Mouse (Mus musculus) kidney, postnatal 25 days (tissue): ENCODE measurements around the gene Fam189a1.

Source experiments
- DNase-seq, 2 experiments: peaks; one replicate each; pipeline ENCODE4 v3.0.0; 2021; ENCODE audit warnings: mixed read lengths in 2 of 2

Fam189a1 gene

DNA sequence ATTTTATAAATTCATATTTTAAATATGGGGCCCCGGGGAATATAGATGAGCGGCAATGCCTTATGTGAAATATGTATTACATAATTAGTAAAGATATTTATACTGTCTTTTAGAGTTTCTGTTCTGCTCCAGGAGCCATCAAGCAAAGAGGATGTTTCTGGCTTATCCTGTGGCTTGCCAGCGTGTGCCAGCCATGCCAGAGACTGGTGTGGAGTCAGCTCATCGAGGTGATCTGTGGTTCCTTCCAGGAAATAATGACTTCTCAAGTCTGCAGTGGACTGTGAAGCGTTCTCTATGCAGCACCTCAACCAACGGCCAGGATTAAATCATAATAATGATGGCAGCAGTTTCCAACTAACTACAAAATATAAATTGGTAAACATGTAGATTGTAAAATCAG is 125.2 kb downstream of the Fam189a1 start:
- no peak for DNase-seq

DNA sequence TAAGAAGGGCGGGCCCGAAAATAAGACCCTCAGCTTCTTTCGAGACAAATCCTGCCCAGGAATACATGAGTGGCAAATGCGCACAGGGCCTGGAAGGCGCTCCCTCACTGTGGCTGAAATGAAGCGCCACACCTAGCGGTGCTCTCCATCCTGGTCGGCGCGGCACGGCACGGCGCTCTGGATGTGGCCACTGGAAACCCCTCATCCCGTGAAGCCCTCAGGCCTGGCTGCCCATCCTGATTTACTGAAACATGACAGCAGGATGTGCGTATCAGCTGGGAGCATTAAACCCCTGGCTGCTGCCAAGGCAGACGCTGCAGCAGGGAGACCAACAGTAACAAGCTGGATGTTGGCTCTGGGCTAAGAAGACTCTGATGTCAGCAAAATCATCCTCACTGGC is 126.4 kb downstream of the Fam189a1 start:
- DNase-seq: no peak

GRCm38 (mm10) chr7:65021298-65021697 is 135.1 kb downstream of the Fam189a1 start:
- DNase-seq: no peak

DNA sequence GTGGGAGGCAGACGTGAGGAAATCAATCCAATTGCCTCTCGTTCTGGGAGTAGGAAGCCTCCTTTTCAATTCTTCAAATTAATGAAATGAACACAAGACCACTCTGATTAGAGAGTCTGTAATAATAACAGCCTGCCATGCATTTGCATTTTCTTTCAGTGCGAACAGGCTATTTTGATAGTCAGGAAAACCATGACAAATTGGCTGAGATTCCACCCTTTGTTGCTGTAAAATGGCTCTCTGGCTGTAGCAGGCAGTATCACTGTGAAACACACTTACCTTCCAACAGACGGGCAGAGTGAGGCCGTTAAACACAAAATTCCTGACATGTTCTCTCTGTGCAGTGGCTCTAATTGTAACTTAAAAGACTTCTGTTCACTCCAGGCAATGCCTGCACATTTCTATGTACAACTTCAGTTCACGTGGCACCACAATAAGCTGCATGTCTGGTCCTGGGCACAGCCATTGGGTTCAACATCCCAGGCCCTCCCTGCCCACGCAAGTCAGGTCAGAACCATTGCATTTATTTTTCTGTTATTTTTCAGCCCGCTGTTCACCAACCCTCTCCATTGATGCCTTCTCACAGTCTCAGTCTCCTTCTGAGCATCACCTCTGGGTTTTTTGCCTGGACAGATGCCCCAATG is 138.2 kb downstream of the Fam189a1 start:
- DNase-seq: no peak

DNA sequence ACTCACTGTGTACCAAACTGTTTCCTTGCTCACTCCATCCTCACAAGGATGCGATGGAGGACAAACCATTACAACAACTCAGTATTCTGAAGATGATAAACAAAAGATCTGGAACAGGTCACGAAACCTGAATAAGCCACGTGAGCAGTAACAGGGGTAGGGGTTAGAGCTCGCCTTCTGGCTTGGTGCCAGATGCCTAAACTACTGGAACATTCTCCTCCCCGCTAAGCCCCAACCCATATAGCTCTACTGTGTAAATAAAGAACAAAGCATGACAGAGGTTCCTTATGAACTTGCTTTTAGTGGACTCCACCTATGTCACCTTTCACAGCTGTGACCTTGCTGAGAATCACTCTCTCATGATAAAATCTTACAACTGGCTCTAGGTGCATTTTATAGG is 139.0 kb downstream of the Fam189a1 start:
- DNase-seq: no peak

DNA sequence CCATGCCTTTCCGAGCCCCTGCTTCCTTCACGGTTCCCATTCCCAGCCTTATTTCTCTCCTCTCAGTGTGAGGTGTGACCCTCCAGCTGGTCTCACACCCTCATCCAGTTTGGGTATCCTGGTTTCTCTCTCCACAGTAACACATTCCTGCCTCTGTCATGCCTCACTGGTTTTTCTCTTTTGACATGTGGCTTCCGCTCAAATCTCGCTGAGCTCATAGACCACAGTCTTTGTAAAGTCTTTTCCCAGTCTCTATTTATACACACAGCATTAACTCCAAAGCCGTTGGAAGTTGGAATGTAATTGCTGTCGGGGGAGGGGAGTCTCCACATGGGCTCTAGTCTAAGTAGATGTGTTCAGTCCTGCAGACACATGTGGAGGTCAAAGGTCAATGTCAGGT is 145.2 kb downstream of the Fam189a1 start:
- no peak for DNase-seq

GRCm38 (mm10) chr7:65010275-65010674 is 146.1 kb downstream of the Fam189a1 start:
- DNase-seq: no peak

DNA sequence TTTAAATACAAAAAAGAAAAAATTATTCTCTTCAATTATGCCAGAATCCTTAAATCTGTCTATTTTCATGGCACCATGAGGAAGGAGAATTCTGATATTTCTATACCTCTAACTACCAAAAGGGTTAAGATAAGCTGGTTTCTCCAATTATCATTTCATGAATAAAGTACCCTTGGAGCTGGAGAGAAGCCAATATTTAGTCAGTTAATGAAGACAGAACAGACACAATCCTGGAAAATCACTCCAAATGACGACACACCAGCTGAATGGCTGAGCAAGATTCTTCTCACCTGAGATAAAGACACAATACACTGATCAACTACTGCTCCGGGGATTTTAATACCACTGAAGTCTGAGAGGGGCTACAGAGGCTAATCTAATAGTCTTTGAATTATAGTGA is 150.6 kb downstream of the Fam189a1 start:
- no peak for DNase-seq

DNA sequence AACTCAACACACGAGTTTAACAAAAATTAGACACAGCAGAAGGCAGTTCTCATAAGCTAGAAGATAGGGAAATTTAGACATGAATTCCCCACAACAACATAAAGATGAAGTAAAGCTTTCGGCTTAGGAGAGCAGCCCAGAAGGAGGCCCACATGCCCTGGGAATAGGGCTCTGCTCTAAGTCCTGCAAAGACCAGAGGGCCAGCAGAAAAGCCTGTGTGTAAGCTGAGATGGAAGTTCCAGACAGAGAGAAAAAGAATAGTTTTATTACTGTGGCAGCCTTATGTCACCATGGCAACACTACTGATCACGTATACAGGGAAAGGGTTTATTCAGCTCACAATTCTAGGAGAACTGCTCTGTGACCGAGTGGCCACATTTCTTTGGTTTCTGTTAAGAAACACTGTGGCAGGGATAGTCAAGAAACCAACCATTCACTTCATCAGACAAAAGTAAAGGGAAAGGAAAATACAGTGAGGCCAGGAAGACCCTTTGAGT is 156.6 kb downstream of the Fam189a1 start:
- DNase-seq: no peak

DNA sequence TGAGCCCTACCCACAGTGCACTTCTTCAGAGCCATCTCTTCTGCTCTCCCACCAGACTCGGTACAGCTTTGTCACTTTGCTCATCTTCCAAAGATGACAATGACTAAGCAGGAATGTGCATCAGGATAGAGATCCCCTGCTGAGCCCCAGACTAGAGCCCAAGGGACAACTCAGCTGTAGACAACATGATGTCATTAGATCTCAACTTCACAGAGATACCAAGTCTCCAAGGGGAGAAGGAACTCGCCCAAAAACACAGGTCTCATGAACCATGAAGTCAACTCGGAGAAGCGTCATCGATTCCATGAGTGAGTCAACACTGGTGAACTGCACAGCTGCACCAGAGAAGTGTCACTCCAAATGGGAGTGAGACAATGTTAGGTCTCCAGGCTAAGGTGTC is 158.6 kb downstream of the Fam189a1 start:
- DNase-seq: no peak

- no peak for DNase-seq
Observed at GRCm38 (mm10) chr7:64995946-64996444, 160.4 kb downstream of the Fam189a1 start.

DNA sequence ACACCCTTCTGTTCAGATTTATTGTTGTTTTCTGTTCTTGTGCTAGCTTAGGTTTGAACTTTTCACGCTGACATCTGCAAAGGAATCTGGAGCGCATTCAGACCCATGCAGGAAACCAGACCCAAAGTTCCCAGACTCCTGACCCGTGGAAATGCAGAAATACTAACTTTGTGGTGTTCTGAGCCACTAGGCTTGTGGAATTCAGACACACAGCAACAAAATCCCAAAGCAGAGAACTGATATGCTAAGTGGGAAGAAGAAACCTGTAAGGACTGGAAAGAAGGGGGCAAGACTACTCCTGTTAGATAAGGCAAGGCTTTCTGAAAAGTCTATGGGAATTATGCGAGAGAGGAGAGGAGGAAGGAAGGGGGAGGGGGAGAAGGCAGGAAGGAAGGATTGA is 167.0 kb downstream of the Fam189a1 start:
- no peak for DNase-seq

GRCm38 (mm10) chr7:64988015-64988414 is 168.4 kb downstream of the Fam189a1 start:
- no peak for DNase-seq

GRCm38 (mm10) chr7:64984468-64985120 is 171.8 kb downstream of the Fam189a1 start:
- DNase-seq: no peak

- DNase-seq: no peak
Observed at GRCm38 (mm10) chr7:64981511-64982235, 174.7 kb downstream of the Fam189a1 start.

- DNase-seq: no peak
Observed at GRCm38 (mm10) chr7:64973590-64974262, 182.6 kb downstream of the Fam189a1 start.

DNA sequence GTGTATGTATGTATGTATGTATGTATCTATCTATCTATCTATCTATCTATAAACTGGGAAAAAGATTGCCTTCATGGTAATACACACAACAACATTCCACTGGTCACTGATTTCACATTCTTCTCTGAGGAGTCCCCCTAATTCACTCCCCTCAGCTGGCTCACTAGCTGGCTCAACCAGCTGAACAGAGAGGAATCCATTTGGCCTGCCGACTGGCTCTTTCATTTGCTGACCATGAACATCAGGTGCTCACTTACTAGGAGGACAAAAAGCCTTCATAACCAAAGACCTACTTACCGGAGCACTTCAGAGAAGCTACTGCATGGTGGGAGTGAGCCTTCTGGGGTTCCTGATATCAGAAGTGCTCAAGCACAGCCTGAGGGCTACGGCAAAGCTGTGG is 194.2 kb downstream of the Fam189a1 start:
- no peak for DNase-seq

DNA sequence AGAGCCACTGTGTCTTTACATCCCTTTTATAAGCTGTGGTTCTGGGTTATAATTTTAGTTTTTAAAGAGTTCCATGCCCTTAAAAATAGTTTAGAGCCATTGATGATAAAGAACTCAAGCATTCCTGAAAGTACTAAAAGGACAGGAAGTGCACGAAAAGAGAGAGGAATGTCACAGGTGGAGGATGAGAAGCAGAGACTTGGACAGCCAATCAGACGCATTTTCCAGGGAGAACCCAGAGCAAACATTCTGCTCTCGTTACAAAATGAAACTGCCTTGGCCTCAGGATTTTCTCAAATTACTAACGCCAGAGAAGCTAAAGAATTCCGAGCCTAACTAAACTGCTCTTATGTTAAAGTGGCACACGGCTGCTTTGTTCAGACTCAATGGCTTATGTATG is 197.3 kb downstream of the Fam189a1 start:
- no peak for DNase-seq

- DNase-seq: no peak
Observed at GRCm38 (mm10) chr7:64952181-64952580, 204.2 kb downstream of the Fam189a1 start.

DNA sequence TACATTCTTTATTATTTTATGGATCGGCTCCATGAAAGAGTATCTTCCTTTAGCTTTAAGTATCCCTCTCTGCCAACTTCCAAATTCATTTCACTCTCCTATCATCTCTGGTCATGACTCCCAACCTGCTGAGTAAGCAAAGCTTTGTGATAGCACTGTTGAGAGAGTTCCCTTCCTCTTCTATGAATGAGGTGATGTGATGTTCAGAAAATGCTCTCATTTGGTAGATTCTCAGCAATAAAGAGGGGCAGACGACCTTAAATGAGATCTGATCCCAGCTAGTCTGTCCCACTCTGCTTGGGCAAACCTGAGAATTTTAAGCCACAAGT is 205.6 kb downstream of the Fam189a1 start:
- DNase-seq: no peak

DNA sequence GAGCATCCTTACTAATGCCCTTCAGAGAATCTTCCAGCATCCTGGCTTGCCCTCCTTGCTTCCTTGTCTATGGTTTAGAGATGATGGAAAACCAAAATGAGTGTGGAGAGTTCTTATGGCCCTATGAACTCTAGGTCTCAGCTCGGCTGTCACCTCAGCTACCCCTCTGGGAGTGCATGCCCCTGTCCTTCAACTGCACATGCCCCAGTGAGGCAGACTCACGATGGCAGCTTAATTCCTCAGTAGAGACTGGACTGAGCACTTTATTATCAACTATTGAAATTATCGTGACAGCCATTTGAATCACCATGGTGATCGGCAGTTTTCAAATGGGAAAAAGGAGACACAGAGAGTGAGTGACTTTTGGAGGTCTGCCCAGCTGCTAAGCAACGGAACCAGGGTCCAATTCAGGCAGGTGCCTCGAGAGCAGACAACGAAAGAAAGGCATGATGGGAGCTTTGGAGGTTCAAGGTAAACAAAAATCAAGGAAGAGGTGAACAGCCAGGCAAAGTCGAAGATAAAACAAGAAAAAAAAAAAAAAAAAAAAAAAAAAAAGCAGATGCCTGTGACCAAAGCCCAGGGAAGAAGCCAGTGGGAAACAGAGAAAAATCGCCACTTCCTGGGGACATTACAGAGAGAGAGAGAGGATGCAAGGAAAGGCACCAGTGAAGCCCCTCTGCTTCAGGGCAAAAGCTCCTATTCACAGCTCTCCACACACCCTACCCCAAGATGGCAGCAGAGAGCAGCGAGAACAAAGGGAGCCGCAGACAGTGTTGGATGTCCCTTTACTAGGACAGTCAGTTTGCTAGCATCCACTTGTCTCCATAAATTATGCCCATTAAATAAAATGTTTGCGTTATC is 206.2 kb downstream of the Fam189a1 start:
- DNase-seq: peak; percentile 54 to 62

DNA sequence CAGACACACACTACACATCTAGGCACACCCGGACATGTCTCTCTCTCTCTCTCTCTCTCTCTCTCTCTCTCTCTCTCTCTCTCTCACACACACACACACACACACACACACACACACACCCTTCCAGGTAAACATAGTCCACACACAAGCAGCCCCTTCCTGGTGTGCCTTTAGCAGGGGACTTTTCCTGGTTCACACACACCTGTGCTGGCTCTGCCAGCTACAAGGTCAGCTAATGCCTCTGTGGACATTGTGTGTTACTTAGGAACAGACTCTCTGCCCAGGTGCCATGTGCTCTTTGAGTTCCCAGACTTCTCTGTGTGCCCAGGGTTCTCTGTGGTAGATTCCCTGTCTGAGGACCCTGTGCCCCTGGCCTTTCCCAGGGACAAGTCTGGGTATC is 206.9 kb downstream of the Fam189a1 start:
- no peak for DNase-seq
